Mouse (Mus musculus) brown adipose tissue, adult 24 weeks (tissue): ENCODE data around the gene Sh3bgrl2. TPM values are rescaled to one million over a fixed set of nuclear protein-coding genes. Genes with fewer than 3 reads are reported as not detected.

Experiments used
- H3K27ac ChIP-seq: fragments of 200-500 bp; replicated peaks from 2 replicates; pipeline ENCODE4 v1.5.1; 2012; ENCODE audit warnings: low read depth, mild to moderate bottlenecking, low read length
- H3K4me1 ChIP-seq: fragments of 200-500 bp; 2 replicates; pipeline ENCODE4 v1.6.1; 2012; ENCODE audit warnings: low read length, mixed read lengths; ENCODE audit not compliant: control insufficient read depth, insufficient read depth, insufficient read length
- H3K4me3 ChIP-seq: fragments of 200-500 bp; 2 replicates; pipeline ENCODE4 v1.5.1; 2012; ENCODE audit warnings: low read depth, mild to moderate bottlenecking, low read length, moderate library complexity; ENCODE audit not compliant: insufficient read depth
- polyA plus RNA-seq: library from polyadenylated mRNA; stranded (reverse); fragments of >200 nt; gene quantifications from 2 replicates; pipeline ENCODE4 v1.2.4, GENCODE M21; 2012; ENCODE audit not compliant: missing spikeins, insufficient read depth, insufficient read length

Gene Sh3bgrl2
- polyA plus RNA-seq, 1 experiment = 8.0 TPM

DNA sequence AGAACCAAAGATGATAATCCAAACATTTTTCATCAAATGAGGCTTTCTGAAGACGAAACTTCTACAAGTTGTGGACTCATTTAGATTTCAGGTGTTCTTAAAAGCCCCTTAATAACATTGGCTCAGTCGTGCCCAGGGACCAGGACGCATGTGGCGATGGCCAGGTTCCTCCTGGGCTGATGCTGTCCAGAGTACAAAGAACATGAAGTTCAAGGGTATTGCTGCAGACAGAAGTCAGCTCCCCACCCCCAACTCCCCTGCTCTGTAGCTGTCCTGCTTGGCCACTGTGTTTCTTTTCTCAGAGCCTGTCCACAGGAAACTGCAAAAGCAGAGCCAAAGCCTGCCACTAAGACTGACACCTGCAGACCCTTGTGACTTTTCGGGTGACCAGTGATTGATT lies 45.7 kb downstream of the Sh3bgrl2 start:
- H3K4me3 ChIP-seq = no peak overlapping the region
- peaks cover 2% of the 10 kb centered on the region; the same call in 1 of the 2 replicates for H3K4me1 ChIP-seq
- no peak overlapping the region for H3K27ac ChIP-seq

DNA sequence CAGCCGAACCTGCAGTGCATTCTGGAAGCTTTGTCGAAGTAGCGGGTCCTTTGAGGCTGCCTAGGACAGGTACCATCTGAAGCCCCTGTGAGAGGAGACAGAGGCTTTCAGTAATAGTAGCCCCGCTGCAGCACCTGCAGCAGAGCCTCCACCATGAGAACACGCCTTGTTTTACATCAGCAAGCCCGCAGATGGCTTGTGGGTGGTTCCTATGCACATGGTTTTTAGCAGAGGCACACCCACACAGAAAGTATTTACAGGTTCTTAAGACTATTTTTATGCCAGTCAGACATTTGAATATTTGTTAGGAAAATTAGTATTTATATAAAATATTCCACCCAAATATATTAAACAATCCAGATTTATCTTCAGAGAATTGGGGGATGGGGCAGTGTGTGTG lies 48.0 kb downstream of the Sh3bgrl2 start:
- no peak overlapping the region for H3K4me3 ChIP-seq

GRCm38 (mm10) chr9:83596646-83597481 lies 48.7 kb downstream of the Sh3bgrl2 start:
- H3K4me1 ChIP-seq = peaks cover 5% of the 10 kb centered on the region; the same call in 1 of the 2 replicates
- H3K4me3 ChIP-seq = no peak overlapping the region
- no peak overlapping the region for H3K27ac ChIP-seq

More for the DNA sequence above, 48.0 kb downstream of the Sh3bgrl2 start:
- H3K4me1 ChIP-seq = peaks cover 5% of the 10 kb centered on the region; the same call in 1 of the 2 replicates
- no peak overlapping the region for H3K27ac ChIP-seq

DNA sequence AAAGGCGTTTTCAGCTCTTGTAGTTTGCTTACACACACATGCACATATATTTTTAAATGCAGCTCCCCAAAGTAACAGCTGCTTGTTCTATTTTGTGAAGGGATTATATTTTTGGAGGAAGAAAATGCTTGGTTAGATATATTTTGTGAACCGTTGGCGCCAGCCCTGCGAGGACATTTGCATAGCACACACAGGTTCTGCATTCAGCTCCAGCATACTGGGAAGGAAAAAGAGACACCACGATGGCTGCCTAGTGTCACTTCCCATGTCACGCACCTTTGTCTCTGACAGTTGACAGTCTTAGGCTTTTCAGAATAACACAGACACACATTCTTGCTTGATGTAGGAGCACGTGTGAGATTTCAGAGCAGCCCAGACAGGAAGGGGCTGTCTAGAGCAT lies 49.9 kb downstream of the Sh3bgrl2 start:
- H3K4me1 ChIP-seq = 0 out of 2 replicates have a peak, but pooled peaks cover 3% of the 10 kb centered on the region
- H3K4me3 ChIP-seq = no peak overlapping the region
- no peak overlapping the region for H3K27ac ChIP-seq

DNA sequence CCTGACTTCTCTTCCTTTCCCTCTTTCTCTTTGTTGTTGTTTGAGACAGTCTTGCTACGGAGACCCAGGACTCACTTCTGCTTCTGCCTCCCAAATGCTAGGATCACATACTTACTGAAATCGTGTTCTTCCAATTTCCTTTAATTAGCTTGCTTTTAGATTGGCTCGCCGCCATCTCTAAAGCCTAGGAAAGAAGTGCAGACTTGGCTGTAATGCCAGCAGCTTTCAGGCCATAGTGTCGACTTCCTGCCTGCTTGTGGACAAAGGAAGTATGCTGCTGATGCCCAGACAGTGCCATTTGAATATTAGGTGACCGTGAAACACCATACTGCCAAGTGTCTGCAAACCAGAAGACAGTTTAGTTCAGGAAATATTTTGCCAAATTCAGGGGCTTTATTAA lies 51.4 kb downstream of the Sh3bgrl2 start:
- Histone ChIP-seq H3K27ac (no peak overlapping the region), H3K4me3 (no peak overlapping the region)

DNA sequence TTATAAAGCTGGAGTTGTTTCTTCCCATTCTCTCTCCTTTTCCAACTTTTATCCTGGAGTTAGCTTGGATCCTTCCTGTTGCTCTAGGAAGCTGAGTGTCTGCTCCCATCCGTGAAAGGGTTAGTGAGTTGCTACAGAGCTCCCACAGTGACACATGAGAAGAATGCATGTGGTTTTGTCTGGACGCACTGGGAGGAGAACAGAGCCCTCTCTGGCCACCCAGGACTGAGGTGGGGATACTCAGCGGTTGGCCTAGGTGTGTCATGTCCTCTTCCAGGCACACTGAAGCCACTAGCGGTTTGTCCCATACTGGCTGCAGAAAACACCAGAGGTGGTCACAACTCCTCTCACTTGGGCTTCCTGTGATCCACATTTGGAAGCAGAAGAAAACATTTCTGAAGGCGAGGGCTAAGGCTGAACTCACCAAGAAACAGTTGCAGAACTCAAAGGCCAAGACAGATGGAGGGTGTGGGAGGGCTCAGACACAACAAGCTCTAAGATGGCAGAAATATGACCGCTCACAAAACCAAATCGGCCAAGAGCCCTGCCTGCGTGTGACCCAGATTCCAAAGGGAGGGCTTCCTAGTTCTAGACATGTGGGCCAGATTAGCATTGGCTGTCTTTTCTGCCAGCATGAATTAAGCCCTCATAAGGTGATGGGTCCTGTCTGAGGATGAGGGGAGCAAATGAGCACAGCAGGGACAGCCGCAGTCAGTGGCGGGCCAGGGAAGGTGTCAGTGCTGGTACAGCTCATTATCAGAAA lies 52.3 kb downstream of the Sh3bgrl2 start:
- 0 out of 2 replicates have a peak, but pooled peaks cover 3% of the 10 kb centered on the region for H3K4me1 ChIP-seq
- no peak overlapping the region for H3K4me3 ChIP-seq
- no peak overlapping the region for H3K27ac ChIP-seq

More for the DNA sequence above, 51.4 kb downstream of the Sh3bgrl2 start:
- H3K4me1 ChIP-seq = 0 out of 2 replicates have a peak, but pooled peaks cover 3% of the 10 kb centered on the region

DNA sequence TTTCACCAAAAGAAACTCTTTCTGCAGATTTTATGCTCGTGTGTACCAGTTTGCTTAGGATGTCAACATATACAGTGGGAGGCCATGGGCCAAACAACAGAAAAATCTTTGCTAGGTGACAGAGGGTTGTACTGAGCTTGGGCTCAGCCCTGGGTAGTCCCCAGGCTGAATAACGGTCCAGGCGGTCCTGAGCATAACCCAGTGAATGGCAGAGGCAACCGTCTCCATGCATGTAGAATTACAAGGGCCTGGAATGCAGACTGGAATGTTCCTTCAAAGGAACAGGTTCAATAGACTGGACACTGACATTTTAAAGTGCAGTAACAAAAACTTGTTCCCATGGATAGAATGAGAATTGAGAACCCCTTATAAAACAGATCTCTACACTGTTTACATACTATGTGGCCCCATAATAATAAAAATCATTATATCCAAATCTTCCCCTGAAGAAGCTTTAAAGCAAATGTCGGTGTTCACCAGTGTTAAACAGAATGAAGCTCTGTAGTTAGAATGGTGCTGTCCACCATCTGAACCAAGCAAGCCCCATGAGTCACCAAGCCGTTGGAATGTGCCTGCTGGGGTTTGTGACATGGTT lies 54.1 kb downstream of the Sh3bgrl2 start:
- H3K4me3 ChIP-seq = no peak overlapping the region
- no peak overlapping the region for H3K27ac ChIP-seq
- H3K4me1 ChIP-seq = 0 out of 2 replicates have a peak, but pooled peaks cover 3% of the 10 kb centered on the region

- H3K27ac ChIP-seq = no peak overlapping the region
- 0 out of 2 replicates have a peak, but pooled peaks cover 3% of the 10 kb centered on the region for H3K4me1 ChIP-seq
- H3K4me3 ChIP-seq = no peak overlapping the region
These were observed 55.0 kb downstream of the Sh3bgrl2 start for GRCm38 (mm10) chr9:83603159-83603558.

- Histone ChIP-seq H3K4me1 (no peaks in the 10 kb centered on the region), H3K27ac (no peak overlapping the region), H3K4me3 (no peak overlapping the region)
These were observed 57.9 kb downstream of the Sh3bgrl2 start for GRCm38 (mm10) chr9:83605886-83606640.

DNA sequence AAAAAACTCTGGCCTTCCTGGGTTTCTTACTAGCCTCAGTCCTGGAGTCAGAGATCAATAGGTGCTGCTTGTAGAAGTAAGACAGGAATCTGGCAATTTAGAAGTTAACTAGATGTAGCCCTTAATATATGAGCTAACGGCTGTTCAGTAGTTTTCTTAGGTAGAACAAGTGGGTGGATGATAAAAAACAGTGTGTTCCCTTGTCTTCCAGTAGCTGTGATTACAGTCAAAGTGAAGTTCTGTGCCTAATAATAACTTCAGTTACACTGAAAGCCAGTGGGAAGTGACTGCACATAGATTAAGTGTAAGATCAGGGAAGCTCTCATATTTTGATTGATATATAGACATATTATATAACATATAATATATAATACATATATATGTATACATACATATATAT lies 60.0 kb downstream of the Sh3bgrl2 start:
- Histone ChIP-seq H3K27ac (no peak overlapping the region), H3K4me1 (no peaks in the 10 kb centered on the region), H3K4me3 (no peak overlapping the region)

DNA sequence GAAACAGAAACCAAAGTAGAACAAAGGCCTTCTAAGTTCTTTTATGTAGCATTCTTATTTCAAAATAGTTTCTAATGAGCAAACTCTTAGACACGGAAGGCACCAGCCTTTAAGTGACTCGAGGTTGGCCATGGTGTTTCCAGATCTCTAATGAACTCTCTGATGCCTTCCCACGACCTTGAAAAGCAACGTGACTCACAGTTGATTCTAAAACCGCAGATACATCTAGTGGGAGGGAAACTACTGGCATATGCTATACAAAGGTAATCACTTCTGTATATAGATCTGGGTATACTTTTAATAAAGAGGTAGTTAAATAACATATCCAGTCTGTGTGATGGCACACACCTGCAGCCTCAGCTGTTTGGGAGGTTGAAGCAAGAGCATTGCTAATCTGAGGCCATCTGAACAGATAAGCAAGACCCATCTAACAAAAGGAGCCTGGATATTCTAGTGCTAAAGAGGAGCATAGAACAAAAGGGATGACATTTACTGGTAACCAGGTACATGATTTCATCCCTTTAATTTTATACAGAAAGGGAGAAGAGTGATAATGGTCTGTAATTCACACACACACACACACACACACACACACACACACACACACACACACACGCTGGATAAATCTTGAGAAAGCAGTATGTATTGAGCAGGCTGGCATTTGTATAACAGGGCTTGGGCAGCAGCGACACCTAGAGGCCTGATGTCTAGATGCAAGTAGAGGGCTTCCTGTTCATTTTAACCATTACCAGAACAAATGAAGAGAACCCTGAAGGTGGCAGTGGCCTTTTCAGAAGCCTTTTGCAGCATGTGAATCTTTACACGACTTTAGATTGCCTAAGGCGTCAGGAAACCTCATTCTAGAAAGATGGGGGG lies 61.5 kb downstream of the Sh3bgrl2 start:
- Histone ChIP-seq H3K27ac (no peak overlapping the region), H3K4me1 (no peaks in the 10 kb centered on the region), H3K4me3 (no peak overlapping the region)

GRCm38 (mm10) chr9:83615912-83616585 lies 67.9 kb downstream of the Sh3bgrl2 start:
- Histone ChIP-seq H3K27ac (no peak overlapping the region), H3K4me3 (no peak overlapping the region), H3K4me1 (no peaks in the 10 kb centered on the region)

DNA sequence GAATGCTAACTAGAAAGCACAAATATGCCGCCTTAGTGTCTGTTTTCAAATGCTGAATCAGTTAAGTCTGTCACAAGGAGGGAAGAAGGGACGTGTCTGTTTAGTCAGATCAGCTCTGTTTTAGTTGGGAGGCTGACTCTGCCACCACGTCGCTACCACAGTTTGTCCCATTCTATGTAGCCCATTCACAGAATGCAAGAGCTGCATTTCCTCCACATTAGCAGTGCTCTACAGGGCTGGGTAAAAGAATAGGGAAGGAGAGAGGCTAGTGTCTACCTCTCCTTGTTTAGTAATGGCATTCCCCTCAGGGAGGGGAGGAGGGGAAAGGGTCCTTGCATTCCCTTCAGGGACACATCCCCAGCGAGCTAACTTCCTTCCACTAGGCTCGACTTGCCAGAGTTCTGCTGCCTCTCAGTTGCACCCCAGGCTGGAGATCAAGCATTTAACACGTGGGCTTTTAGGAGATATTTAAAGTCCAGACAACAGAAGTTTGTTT lies 68.5 kb downstream of the Sh3bgrl2 start:
- Histone ChIP-seq H3K4me3 (no peak overlapping the region), H3K27ac (no peak overlapping the region), H3K4me1 (no peaks in the 10 kb centered on the region)
